Mouse (Mus musculus) C2C12 (cell line): ENCODE data around the gene Pdzrn3.

Experiments
- CEBPB ChIP-seq: IDR thresholded peaks from one replicate; pipeline ENCODE4 v1.6.1; 2011; ENCODE audit warnings: low read depth, mild to moderate bottlenecking, control low read depth, moderate library complexity
- CTCF ChIP-seq: IDR thresholded peaks from one replicate; pipeline ENCODE4 v1.5.1; 2011; ENCODE audit not compliant: control insufficient read depth, insufficient read depth, insufficient read length
- FOSL1 ChIP-seq: IDR thresholded peaks from one replicate; pipeline ENCODE4 v1.8.0; 2011; ENCODE audit warnings: mild to moderate bottlenecking, low read length; ENCODE audit not compliant: poor library complexity, insufficient read depth, severe bottlenecking
- MYOD1 ChIP-seq: IDR thresholded peaks from one replicate; pipeline ENCODE4 v1.6.1; 2011; ENCODE audit warnings: low read depth; ENCODE audit not compliant: control insufficient read depth, insufficient read length

DNA sequence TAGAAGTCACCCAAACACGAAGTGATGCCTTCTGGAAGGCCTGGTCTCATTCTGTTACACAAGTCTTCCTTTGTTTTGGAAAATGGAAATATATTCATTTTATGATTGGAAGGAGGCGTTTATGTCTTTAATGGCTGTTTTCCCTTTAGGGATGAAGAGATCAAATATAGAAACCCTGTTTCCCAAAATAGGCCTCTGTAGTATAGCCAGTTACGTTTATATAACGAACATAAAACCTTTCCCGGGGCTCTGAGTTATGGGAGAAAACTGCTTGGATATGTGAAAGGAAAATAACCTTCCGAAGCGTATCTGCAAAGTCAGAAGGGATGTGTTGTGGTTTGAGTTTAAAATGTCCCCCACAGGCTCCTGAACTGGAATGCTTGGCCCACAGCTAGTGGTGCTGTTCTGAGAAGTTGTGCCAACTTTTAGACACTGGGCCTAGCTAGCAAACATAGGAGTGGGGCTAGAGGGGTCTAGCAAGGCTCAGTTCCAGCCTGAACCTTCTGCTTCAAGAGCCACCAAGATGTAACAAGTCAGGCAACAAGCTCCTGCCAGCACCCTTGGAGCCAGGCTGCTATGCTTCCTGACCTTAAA, 58.2 kb downstream of the Pdzrn3 start:
- TF ChIP-seq CTCF (no peak), MYOD1 (no peak), FOSL1 (no peak), CEBPB (no peak)
